Mouse (Mus musculus) neural tube, postnatal 0 days (tissue): ENCODE data around the gene Vipr2. TPM values are rescaled to one million over a fixed set of nuclear protein-coding genes. Genes with fewer than 3 reads are reported as not detected.

Source experiments
- microRNA-seq: library from miRNA; unstranded; fragments of <30 nt; microRNA quantifications from one replicate; pipeline ENCODE4, GENCODE M21; 2016
- polyA plus RNA-seq: library from polyadenylated mRNA; unstranded; fragments of >200 nt; fragmentation: Nextera tagmentation; extraction: Ambion mirVana; gene quantifications from 2 replicates; pipeline ENCODE4 v1.2.1, GENCODE M21; 2015

The Vipr2 gene
- polyA plus RNA-seq, result 0.85 and 0.87 TPM in 2 replicates

DNA sequence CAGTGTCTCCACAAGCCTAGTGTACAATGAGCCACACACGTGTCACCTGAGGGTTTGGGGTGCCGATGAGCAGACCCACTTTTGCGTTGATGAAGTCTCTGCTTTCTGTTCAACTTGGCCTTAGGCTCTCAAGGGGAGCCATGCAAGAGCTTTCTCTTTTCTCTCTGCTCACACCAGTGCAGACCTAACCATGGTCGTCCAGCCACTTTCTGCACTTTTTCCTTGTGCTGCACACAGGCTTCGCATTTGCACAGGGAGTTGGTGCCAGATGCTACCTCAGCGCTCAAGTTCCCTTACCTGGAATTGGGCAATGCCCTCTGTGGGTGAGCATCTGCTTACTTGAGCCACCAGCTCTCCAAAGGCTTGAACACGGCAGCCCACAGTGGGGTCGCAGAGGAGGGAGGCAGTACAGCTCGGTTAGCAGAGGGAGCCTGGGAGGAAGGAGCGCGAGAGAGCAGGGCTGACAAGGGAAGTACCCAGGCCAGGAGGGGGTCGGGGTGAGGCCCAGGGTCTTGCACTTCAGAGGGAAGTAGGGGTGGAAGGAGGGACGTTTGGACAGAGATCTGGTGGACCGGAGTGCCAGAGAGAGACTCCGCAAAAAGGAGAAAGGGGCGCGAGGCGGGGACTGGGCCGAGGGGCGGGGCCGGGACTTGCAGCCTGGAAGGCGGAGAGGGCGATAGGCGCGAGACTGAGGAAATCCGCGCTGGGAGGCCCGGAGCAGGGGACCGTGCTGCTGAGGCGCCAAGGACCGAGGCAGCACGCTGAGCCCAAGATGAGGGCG lies at the start of gene Vipr2:
TSS of gene Vipr2 (plus strand) at position 653 of the 781 bp plus-strand sequence.

DNA sequence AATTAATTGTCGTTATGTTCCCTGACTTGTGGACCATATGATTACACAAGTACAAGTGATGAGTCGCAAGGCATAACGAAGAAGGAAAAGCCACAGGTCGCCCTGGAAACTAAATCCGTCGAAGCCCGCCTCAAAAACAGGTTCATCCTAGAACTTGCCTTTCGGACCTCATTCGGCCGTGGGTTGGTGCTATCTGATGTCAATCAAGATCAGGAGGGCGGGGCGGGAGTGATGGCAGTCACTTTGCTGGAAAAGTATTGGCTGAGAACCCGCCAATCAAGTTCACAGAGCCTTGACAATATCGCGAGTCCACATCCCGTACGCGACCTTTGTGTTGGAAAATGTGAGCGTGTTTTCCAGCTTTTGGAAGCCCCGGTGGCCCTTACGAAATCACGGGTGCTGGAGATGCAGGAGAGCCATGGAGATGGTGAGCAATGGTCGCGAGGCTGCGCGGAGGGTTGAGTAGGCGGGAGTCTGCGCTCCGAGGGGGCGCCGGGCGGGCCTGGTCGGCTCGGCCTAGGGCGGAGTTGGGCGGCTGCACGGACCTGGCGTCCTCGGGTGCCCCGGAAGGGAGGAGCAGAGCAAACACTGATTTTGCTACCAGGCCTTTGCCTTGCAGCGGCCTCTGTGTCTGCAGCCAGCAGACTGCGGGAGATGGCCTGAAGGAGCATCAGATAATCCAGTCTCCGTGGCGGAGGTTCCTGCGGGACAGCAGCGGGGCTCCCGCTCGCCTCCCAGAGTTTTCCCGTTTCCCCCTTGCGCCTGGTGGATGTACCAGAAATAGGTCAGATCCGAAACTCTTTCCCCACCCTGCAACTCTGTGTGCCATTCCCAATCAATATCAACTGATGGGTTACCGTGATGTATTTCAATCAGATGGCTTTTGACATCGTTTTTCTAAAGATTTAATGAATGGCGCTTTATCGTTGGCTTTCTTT lies 29.8 kb upstream of the Vipr2 start, which contains the start of gene Zfp386:
TSS of gene Zfp386 (plus strand) at position 285 of the 938 bp plus-strand sequence.

Small RNAs within 50 kb of the gene (microRNA-seq; reads per million reads assigned to microRNA genes)
- gene Gm44372, result not detected

Other genes with a start within 250 kb of the Vipr2 start
- gene Zfp386, start 30.0 kb upstream of the Vipr2 start, polyA plus RNA-seq, result 31.5 and 35.3 TPM in 2 replicates
- gene Wdr60, start 185.3 kb downstream of the Vipr2 start, polyA plus RNA-seq, result 17.9 and 23.1 TPM in 2 replicates
- not detected in 2 replicates for gene Gm11027, start 197.7 kb downstream of the Vipr2 start, polyA plus RNA-seq
- 10.0 TPM in 2 replicates for gene Esyt2, start 203.5 kb downstream of the Vipr2 start, polyA plus RNA-seq